Mouse (Mus musculus): ENCODE measurements around the gene Ubap2l. TPM values are rescaled to one million over a fixed set of nuclear protein-coding genes. Genes with fewer than 3 reads are reported as not detected.
A peak's percentile ranks its signal among the peaks of the same experiment; 100 is the strongest.

Gene Ubap2l
- polyA plus RNA-seq, 1 experiment from 2014 or later = 236 TPM

GRCm38 (mm10) chr3:90067851-90068250 is 15.4 kb upstream of the Ubap2l start:
- Histone ChIP-seq H3K27ac (ENCODE audit: low read depth) (no peak overlapping the region), H3K4me2 (no peak overlapping the region), H3K27me3 (ENCODE audit: insufficient read depth, low read length) (no peaks in the 10 kb centered on the region), H3K36me3 (ENCODE audit: insufficient read depth) (peaks cover 24% of the 10 kb centered on the region; the same call in 1 of the 2 replicates), H3K9ac (no peak overlapping the region), H3K4me1 (ENCODE audit: insufficient read depth) (no peaks in the 10 kb centered on the region), H3K4me3 (ENCODE audit: low read depth, low read length) (no peak overlapping the region), H3K9me3 (ENCODE audit: low read depth, low read length) (no peaks in the 10 kb centered on the region)
- DNase-seq (no peak), ATAC-seq (ENCODE audit: insufficient read depth) (no peak)
- no peak for TF ChIP-seq CTCF (IDR thresholded peaks at IDR 0.05; ENCODE audit: low read depth)
- 88% methylated on average over 4 of the region's 4 CpGs for WGBS

- H3K4me2 ChIP-seq = no peak overlapping the region
- H3K4me3 ChIP-seq (ENCODE audit: low read depth, low read length) = no peak overlapping the region
- peak; percentile 84 for TF ChIP-seq CTCF (IDR thresholded peaks at IDR 0.05; ENCODE audit: low read depth)
- H3K27me3 ChIP-seq (ENCODE audit: insufficient read depth, low read length) = no peaks in the 10 kb centered on the region
- DNase-seq (peak; percentile 79), ATAC-seq (ENCODE audit: insufficient read depth) (no peak)
- H3K9me3 ChIP-seq (ENCODE audit: low read depth, low read length) = no peaks in the 10 kb centered on the region
- H3K27ac ChIP-seq (ENCODE audit: low read depth) = no peak overlapping the region
- peaks cover 46% of the 10 kb centered on the region for H3K36me3 ChIP-seq (ENCODE audit: insufficient read depth)
- whole genome bisulfite sequencing = 56% methylated on average over 3 of the region's 3 CpGs
- H3K9ac ChIP-seq = no peak overlapping the region
- no peaks in the 10 kb centered on the region for H3K4me1 ChIP-seq (ENCODE audit: insufficient read depth)
These were observed 13.1 kb upstream of the Ubap2l start for GRCm38 (mm10) chr3:90065553-90065952.

GRCm38 (mm10) chr3:90064383-90064782 is 12.0 kb upstream of the Ubap2l start:
- Histone ChIP-seq H3K36me3 (ENCODE audit: insufficient read depth) (peaks cover 53% of the 10 kb centered on the region), H3K4me1 (ENCODE audit: insufficient read depth) (no peaks in the 10 kb centered on the region), H3K27ac (ENCODE audit: low read depth) (no peak overlapping the region), H3K4me2 (no peak overlapping the region), H3K27me3 (ENCODE audit: insufficient read depth, low read length) (no peaks in the 10 kb centered on the region), H3K9ac (no peak overlapping the region), H3K9me3 (ENCODE audit: low read depth, low read length) (no peaks in the 10 kb centered on the region), H3K4me3 (ENCODE audit: low read depth, low read length) (no peak overlapping the region)
- peak; percentile 4; the same call in 1 of the 2 replicates for TF ChIP-seq CTCF (IDR thresholded peaks at IDR 0.05; ENCODE audit: low read depth)
- no peak for ATAC-seq (ENCODE audit: insufficient read depth)
- 80% methylated on average over 3 of the region's 3 CpGs for WGBS
- DNase-seq = no peak

GRCm38 (mm10) chr3:90062539-90062938 is 10.1 kb upstream of the Ubap2l start:
- 69% methylated on average over 2 of the region's 2 CpGs for WGBS
- Histone ChIP-seq H3K27ac (ENCODE audit: low read depth) (no peak overlapping the region), H3K4me1 (ENCODE audit: insufficient read depth) (no peaks in the 10 kb centered on the region), H3K9ac (no peak overlapping the region), H3K4me2 (no peak overlapping the region), H3K27me3 (ENCODE audit: insufficient read depth, low read length) (no peaks in the 10 kb centered on the region), H3K9me3 (ENCODE audit: low read depth, low read length) (no peaks in the 10 kb centered on the region), H3K36me3 (ENCODE audit: insufficient read depth) (peaks cover 67% of the 10 kb centered on the region), H3K4me3 (ENCODE audit: low read depth, low read length) (no peak overlapping the region)
- DNase-seq (no peak), ATAC-seq (ENCODE audit: insufficient read depth) (no peak)
- no peak for TF ChIP-seq CTCF (IDR thresholded peaks at IDR 0.05; ENCODE audit: low read depth)

DNA sequence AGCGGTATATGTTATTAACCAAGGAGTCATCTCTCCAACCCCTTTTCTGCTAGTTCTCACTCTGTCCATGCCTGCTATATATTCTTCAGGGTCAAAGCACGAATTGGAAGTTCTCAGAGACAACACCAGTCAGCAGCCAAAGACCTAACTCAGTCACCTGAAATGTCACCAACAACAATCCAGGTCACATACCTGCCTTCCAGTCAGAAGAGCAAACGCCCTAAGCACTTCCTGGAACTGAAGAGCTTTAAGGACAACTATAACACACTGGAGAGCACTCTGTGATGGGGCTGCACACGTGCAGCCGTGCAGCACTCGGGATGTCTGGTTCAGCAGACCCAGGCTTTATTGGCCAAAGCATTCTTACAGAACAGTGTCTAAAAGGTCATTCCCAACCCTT is 9.1 kb upstream of the Ubap2l start:
- no peaks in the 10 kb centered on the region for H3K9me3 ChIP-seq (ENCODE audit: low read depth, low read length)
- no peak overlapping the region for H3K4me3 ChIP-seq (ENCODE audit: low read depth, low read length)
- H3K36me3 ChIP-seq (ENCODE audit: insufficient read depth) = peaks cover 77% of the 10 kb centered on the region
- no peaks in the 10 kb centered on the region for H3K27me3 ChIP-seq (ENCODE audit: insufficient read depth, low read length)
- H3K9ac ChIP-seq = no peak overlapping the region
- ATAC-seq (ENCODE audit: insufficient read depth) (no peak), DNase-seq (no peak)
- no peak for TF ChIP-seq CTCF (IDR thresholded peaks at IDR 0.05; ENCODE audit: low read depth)
- no peaks in the 10 kb centered on the region for H3K4me1 ChIP-seq (ENCODE audit: insufficient read depth)
- no peak overlapping the region for H3K4me2 ChIP-seq
- 86% methylated on average over 6 of the region's 6 CpGs for WGBS
- H3K27ac ChIP-seq (ENCODE audit: low read depth) = no peak overlapping the region

DNA sequence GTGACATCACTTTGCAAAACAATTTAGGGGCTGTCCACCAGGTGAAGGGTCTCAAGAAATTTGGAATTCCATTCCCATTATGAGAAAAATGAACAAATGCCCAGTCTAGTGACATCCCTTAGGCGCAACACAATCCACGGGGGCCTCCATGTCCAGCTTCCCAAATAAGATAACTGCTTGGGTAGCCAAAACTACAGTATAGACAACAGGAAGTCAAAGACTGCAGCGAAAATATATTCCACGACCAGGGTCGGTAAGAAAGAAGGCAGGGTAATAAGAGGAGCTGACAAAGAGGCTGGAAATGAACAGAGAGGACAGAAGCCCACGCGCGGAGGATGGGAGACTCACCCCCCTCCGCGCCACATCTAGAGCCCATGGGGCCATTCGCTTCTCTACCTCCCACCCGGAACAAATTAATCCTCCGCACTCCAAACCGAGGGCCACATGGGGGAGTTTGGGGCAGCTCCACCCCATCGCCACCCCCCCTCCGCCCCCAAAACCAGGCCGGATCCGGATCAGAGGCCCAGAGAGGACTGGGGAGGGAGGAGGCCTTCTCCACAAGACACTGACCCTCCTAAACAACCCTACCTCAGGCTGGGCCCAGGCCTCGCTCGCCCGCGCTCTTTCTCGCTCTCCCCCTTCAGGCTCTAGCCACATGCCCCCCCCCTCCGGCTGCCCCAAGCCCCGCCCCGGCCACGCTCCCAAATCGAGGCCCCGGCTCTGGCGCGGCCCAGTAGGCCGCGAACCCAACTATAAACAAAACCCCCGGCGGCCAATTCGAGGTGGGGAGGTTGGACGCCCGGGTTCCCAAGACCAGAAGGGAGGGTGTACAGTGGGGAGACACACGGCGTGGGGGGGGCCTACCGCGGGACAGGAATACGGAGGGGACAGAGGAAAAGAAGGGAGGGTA is 732 bp downstream of the Ubap2l start, which contains the start of gene 4933434E20Rik:
Gene 4933434E20Rik (plus strand): TSS at position 196 of the 910 bp plus-strand sequence.
- DNase-seq (peak; percentile 69), ATAC-seq (ENCODE audit: insufficient read depth) (peak; percentile 78)
- Histone ChIP-seq H3K9me3 (ENCODE audit: low read depth, low read length) (no peaks in the 10 kb centered on the region), H3K4me3 (ENCODE audit: low read depth, low read length) (peak within 1 kb of the TSS; percentile 88), H3K4me1 (ENCODE audit: insufficient read depth) (peaks cover 18% of the 10 kb centered on the region), H3K9ac (peak within 1 kb of the TSS; percentile 98), H3K36me3 (ENCODE audit: insufficient read depth) (peaks cover 35% of the 10 kb centered on the region), H3K27ac (ENCODE audit: low read depth) (peak within 1 kb of the TSS; percentile 97), H3K27me3 (ENCODE audit: insufficient read depth, low read length) (no peaks in the 10 kb centered on the region), H3K4me2 (peak within 1 kb of the TSS; percentile 68)
- TF ChIP-seq CTCF (IDR thresholded peaks at IDR 0.05; ENCODE audit: low read depth) = no peak
- under 1% methylated on average over 43 of the region's 43 CpGs for WGBS

GRCm38 (mm10) chr3:90049691-90050090 is 2.7 kb downstream of the Ubap2l start:
- peak overlapping the region; percentile 21; the same call in 1 of the 2 replicates for H3K9ac ChIP-seq
- H3K27ac ChIP-seq (ENCODE audit: low read depth) = no peak overlapping the region
- H3K4me2 ChIP-seq = peak overlapping the region; percentile 21; the same call in 1 of the 2 replicates
- TF ChIP-seq CTCF (IDR thresholded peaks at IDR 0.05; ENCODE audit: low read depth) = no peak
- peaks cover 18% of the 10 kb centered on the region for H3K4me1 ChIP-seq (ENCODE audit: insufficient read depth)
- no peak overlapping the region for H3K4me3 ChIP-seq (ENCODE audit: low read depth, low read length)
- no peaks in the 10 kb centered on the region for H3K27me3 ChIP-seq (ENCODE audit: insufficient read depth, low read length)
- no peak for DNase-seq
- WGBS = 50% methylated on average over 3 of the region's 3 CpGs
- H3K9me3 ChIP-seq (ENCODE audit: low read depth, low read length) = no peaks in the 10 kb centered on the region
- H3K36me3 ChIP-seq (ENCODE audit: insufficient read depth) = peaks cover 37% of the 10 kb centered on the region
- no peak for ATAC-seq (ENCODE audit: insufficient read depth)

Data from lung, embryonic 14.5 days (tissue).